14 mouse cellular contexts compared by ENCODE assay signal in genomic region chr13:10710909-10711308, GRCm38 (mm10).
"Had no signal": no experiment of that assay in that cellular context is flagged by ENCODE, and none has a peak within 500 bp of the region (broad histone marks: within the 10 kb centered on the region; RNA-seq: fewer than 3 reads in every experiment).

No protein-coding gene starts in this region.

- H3K36me3 ChIP-seq: limb, embryonic 13.5 days; liver, embryonic 15.5 days; midbrain, embryonic 12.5 days; neural tube, embryonic 13.5 days had no signal

- H3K27ac ChIP-seq: limb, embryonic 13.5 days; liver, embryonic 15.5 days; macrophage; midbrain, embryonic 12.5 days; neural tube, embryonic 13.5 days had no signal

- H3K9me3 ChIP-seq: limb, embryonic 13.5 days; liver, embryonic 15.5 days; megakaryocyte, embryonic 14.5 days; midbrain, embryonic 12.5 days; neural tube, embryonic 13.5 days had no signal

- H3K4me1 ChIP-seq: limb, embryonic 13.5 days; liver, embryonic 15.5 days; megakaryocyte, embryonic 14.5 days; midbrain, embryonic 12.5 days; neural tube, embryonic 13.5 days had no signal

- H3K4me3 ChIP-seq: limb, embryonic 13.5 days; liver, embryonic 15.5 days; megakaryocyte, embryonic 14.5 days; midbrain, embryonic 12.5 days; neural tube, embryonic 13.5 days had no signal

- H3K9ac ChIP-seq: limb, embryonic 13.5 days; liver, embryonic 15.5 days; lung, embryonic 14.5 days; midbrain, embryonic 12.5 days; neural tube, embryonic 13.5 days had no signal

- DNase-seq: kidney, postnatal 14 days; lung, embryonic 14.5 days; lung, postnatal 10 days; right cerebral cortex, postnatal 25 days; thymus, postnatal 36 days had no signal

- H3K27me3 ChIP-seq: limb, embryonic 13.5 days; liver, embryonic 15.5 days; megakaryocyte, embryonic 14.5 days; midbrain, embryonic 12.5 days; neural tube, embryonic 13.5 days had no signal

- ATAC-seq: intestine, embryonic 16.5 days; midbrain, embryonic 16.5 days had no signal

- H3K4me2 ChIP-seq: limb, embryonic 13.5 days; liver, embryonic 11.5 days; liver, embryonic 15.5 days; lung, embryonic 14.5 days; midbrain, embryonic 12.5 days; neural tube, embryonic 13.5 days had no signal
